Mouse (Mus musculus) heart, adult 2 months (tissue): ENCODE measurements around the gene Rem1.

Source experiments
- CTCF ChIP-seq: fragments of 200-600 bp; IDR thresholded peaks from 2 replicates; pipeline ENCODE4 v1.8.1; 2022; ENCODE audit warnings: antibody characterized with exemption, mild to moderate bottlenecking, moderate library complexity
- EP300 ChIP-seq: fragments of 200-500 bp; IDR thresholded peaks from 2 replicates; pipeline ENCODE4 v1.6.1; 2011; ENCODE audit warnings: low read depth, low read length, control low read depth; ENCODE audit not compliant: insufficient read depth
- POLR2A ChIP-seq: fragments of 200-500 bp; IDR thresholded peaks from 2 replicates; pipeline ENCODE4 v1.6.1; 2011; ENCODE audit warnings: mild to moderate bottlenecking, low read depth, low read length, control low read depth; ENCODE audit not compliant: insufficient read depth

- no peak; the same call in 1 of the 2 replicates for TF ChIP-seq CTCF
- TF ChIP-seq POLR2A, result no peak
- peak; percentile 70 for TF ChIP-seq EP300
These were observed 11.2 kb upstream of the Rem1 start for GRCm38 (mm10) chr2:152615563-152615962.
